Mouse (Mus musculus): ENCODE results near the gene Aak1.
"Not testable (repeated sequence)": the region's sequence is repeated elsewhere in the genome, so short reads cannot be mapped to it uniquely, and the experiment has no call there.

Gene Aak1

GRCm38 (mm10) chr6:87009692-87010328, 160.5 kb downstream of the Aak1 start:
- DNase-seq (ENCODE audit: low read depth, low spot score), result peak; percentile 97

DNA sequence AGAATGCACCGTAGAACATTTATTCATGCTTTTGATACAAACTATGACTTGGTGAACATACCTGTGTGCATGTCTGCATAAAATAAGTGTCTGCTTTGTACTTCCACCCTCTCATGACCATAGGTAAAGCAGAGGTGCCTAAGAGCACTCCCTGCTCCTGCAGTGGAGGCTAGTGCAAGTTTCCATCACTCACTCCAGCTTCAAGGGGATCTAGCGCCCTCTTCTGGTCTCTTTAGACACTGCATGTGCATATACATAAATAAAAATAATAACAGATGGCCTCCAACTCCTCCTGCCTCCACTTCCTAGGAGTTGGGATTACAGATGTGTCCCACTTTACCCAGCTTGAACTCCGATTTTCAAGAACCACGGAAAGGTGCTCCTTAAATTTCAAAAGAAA, 167.6 kb downstream of the Aak1 start:
- DNase-seq (ENCODE audit: low read depth, low spot score), result peak; percentile 82

DNA sequence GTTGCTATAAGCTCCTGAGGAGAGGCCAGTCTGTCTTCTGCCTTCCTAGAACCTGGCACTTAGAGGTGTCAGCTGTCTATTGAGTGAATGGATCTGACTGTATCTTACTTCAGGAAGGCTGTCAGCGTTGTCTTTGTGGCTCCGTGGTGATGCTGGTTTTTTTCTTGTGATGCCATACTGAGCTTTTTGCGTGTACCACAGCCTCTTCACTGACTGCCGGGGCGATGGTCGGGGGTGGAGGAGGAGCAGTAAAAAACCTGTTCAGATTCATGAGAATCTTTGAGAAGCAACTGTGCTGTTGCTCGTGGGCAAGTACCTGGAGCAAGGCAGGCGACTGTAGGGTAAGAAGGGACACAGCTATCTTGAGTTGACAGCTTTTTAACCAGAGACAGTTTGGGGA, 169.6 kb downstream of the Aak1 start:
- no peak for DNase-seq (ENCODE audit: low read depth, low spot score)

GRCm38 (mm10) chr6:87021791-87022190, 172.5 kb downstream of the Aak1 start:
- no peak for DNase-seq (ENCODE audit: low read depth, low spot score)

DNA sequence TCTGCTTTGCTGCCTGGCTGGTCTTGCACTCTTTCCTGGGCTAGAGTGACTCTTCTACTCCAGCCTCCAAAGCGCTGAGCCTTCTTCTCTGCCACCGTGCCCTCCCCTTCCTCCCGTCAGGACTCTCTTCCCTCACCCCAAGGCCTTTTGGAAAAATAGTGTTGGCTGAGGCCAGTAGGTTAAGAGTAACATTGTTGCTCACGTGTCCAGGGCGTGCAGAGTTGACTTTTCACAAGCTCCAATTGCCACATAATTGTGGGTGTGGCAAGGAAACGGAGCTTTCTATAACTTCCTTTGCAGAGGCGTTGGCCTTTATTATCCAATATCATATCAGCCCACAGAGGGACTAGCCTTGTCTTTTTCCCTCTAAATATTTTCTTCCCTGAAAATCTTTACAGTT, 177.7 kb downstream of the Aak1 start:
- no peak for DNase-seq (ENCODE audit: low read depth, low spot score)

DNA sequence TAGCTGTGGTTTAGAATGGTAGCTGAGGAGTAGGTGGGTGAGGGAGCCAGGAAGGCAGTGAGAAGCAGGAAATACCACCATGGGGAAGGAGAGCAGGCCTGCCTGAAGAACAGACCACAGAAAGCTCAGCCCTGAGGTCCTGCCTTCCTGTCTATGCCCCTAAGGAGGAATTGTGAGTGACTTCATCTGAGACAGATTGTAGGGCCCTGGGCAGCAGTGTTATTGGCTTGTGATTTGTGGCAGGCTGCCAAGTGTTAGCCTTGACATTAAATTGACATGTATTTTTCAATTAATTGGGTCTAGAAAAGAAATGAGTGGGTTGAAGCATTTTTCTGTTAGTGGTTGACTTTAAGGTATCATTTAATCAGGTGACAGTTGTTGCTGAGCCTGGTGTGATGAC, 179.6 kb downstream of the Aak1 start:
- DNase-seq (ENCODE audit: low read depth, low spot score), result no peak

DNA sequence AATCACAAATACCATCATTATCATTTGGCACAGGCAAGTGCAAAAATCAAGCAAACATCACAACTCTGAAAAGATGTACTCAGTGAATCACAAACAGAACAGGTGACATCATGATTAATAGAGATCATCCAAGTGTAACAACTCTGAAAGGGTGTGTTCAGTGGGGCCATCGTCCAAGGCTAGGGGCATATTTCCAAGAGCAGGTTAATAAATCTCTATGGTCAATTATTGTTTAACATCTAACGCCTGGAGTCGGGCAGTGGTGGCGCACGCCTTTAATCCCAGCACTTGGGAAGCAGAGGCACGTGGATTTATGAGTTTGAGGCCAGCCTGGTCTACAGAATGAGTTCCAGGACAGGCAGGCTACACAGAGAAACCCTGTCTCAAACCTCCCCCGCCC, 182.0 kb downstream of the Aak1 start:
- not testable (repeated sequence) for DNase-seq (ENCODE audit: low read depth, low spot score)

- no peak for DNase-seq (ENCODE audit: low read depth, low spot score)
Observed at GRCm38 (mm10) chr6:87032401-87032800, 183.1 kb downstream of the Aak1 start.

DNA sequence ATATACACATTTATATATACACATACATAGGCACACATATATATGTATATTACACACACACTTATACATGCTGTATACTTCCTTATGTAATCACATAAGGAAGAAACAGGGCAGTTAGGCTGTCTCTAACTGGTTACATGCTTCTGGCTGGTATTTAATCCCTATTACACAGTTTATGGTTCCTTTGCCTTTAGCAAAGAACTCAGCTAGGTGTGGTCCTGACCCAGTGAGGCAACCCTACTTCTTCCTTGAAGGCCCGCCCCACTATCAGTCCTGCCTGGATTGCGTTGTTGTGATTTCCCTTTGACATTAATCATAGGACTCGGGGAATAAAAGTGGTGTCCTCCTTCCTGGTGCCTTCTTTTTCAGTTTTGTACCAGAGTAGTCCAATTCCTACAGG, 185.1 kb downstream of the Aak1 start:
- no peak for DNase-seq (ENCODE audit: low read depth, low spot score)

DNA sequence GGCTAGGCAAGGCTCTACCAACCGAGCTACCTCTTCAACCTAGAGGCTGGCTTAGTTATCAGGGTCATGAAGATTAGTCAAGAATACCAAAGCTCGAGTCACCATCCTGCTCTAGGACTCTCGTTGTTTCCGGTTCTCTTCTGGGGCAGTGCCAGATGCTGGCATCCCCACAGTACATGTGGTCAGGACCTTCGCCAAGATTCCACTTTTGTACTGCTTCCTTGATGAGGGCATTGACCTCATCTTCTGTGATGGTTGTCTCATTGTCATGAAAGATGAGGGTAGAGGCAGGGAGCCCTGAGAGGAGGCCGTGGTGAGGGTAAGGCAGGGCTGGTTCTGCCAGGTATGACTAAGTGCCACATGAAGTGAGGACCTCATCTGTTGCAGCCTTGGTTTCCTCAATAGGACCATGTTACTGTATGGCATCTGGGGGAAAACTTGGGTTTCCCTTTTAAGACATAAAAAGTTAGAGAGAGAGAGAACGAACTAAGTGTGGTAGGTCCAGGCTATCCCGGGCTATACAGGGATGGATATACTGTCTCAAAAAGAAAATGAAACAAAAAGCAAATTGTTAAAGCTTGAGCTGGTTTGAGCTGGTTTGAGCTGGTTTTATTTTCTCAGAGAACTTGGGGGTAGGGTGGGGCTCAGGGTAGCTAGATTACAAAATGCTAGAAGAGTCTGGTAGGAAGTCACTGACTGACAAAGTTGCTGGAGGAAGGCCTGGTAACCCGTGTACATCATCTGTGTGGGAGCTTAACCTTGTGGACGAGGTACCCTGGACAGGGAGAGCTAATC, 188.7 kb downstream of the Aak1 start:
- DNase-seq (ENCODE audit: low read depth, low spot score), result peak; percentile 74

DNA sequence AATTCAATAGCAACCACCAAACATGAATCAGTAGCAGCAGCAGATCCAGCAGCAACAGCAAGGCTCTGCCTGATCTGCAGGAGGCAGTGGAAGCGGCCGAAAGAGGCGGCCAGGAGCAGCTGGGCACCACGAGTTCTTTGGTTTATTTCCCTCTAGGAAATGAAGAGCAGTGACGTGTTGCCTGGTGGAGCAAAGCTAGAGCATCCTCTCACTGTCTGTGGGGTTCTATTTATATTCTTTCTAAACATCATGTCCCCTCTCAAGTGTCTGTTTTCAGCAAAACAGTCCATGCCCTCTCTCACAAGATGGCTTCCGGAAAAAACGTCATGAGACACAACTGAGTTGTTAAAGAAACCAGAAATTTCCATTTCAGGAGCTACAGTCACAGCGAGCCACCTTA, 189.8 kb downstream of the Aak1 start:
- DNase-seq (ENCODE audit: low read depth, low spot score), result no peak

DNA sequence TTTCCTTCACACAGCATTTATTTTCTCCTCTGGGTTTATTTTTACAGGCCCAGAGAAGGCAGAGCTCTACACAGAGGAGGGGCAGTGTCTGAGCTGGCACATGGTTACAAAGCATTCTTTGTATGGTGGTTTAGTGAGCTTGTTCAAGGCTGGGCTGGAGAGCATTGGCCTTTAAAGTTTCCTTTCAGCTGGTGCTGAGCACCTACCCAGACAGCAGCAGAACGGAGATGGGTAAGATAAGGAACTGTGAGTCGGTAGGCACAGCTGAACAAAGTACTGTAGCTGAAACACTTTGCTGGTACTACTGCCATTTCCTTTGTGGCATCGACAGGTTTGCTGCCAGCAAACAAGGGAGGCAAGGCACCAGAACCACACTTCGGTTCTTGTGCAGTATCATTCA, 191.7 kb downstream of the Aak1 start:
- peak; percentile 83 for DNase-seq (ENCODE audit: low read depth, low spot score)

GRCm38 (mm10) chr6:87041431-87041830, 192.1 kb downstream of the Aak1 start:
- no peak for DNase-seq (ENCODE audit: low read depth, low spot score)

DNA sequence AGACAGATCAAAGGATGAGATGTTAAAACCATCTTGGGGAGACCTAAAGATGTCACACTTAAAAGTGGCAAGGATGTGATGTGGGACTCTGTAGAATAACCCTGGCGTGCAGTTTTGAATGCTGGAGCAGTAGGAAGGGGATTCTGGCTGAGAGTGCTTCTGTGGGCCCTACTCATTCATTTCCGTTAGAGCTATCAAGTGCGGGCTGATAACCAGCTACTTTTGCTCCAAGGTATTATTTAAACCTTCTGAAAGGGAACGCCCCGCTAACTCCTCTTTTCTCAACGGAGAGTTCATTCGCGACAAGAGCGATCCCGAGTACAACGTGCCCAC, 192.7 kb downstream of the Aak1 start:
- no peak for DNase-seq (ENCODE audit: low read depth, low spot score)

DNA sequence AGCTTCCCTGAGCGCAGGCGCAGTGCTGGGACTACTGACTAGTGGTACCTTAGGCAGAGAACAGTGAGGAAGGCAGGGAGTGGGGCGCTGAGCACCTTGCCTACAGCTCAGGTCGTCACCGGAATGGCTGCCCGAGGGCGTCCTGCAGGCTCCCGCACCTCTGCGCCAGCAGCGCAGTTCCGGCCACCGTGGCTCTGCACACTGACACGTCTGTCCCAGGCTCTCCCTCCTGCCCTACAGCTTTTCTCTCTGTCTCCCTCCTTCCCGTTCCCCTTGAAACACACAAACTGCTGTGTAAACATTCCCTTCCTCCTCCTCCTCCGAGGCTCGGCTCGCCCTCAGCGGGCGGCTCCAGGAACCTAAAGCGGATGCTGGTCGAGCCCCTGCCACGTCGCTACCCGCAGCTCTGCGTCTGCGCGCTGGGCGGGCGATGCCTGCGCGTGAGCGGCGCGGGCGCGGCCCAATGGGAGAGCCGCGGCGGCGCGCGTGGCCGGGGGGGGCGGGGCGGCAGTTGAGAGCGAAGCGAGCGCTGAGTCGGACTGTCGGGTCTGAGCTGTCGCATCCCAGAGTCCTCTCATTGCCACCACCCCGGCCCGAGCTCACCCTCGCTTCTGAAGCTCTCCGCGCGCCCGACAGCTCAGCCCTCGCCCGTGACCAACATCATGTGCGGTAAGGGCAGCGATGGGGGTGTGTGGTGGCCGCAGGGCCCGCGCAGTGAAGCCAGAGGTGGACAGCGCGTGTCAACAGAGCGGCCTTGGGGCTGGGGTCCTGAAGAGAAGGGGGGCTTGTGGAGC, 193.2 kb downstream of the Aak1 start, which contains the start of gene Gfpt1:
Gene Gfpt1, plus strand, starts transcription at position 510 of the 794 bp plus-strand sequence.
- DNase-seq (ENCODE audit: low read depth, low spot score), result peak; percentile 97

GRCm38 (mm10) chr6:87043131-87043516, 193.8 kb downstream of the Aak1 start:
- DNase-seq (ENCODE audit: low read depth, low spot score), result no peak

GRCm38 (mm10) chr6:87044895-87045294, 195.6 kb downstream of the Aak1 start:
- DNase-seq (ENCODE audit: low read depth, low spot score), result no peak

DNA sequence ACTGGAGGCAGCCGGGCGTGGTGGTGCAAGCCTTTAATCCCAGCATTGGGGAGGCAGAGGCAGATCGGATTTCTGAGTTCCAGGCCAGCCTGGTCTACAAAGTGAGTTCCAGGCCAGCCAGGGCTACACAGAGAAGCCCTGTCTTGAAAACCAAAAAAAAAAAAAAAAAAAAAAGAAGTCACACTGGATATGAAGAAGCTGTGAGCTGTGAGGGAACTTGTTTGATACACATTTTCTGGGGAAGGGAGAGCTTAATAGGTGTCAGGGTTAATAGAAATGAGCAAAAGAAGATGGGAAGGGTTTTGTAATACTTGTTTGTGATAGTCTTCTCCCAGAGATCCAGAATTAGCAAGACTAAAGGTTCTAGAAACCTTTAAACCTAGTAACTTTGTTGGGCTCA, 196.2 kb downstream of the Aak1 start:
- DNase-seq (ENCODE audit: low read depth, low spot score), result no peak

DNA sequence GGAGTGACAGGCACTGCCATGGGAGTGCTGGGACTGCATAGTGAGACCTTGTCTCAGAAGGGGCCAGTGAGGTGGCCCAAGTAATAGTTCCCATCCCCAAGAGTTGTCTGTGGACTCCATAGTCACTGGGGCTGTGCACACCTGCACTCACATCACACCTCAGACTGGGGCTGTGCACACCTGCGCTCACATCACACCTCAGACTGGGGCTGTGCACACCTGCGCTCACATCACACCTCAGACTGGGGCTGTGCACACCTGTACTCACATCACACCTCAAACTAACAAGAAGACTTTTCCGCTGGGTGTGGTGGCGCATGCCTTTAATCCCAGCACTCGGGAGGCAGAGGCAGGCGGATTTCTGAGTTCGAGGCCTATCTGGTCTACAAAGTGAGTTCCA, 199.4 kb downstream of the Aak1 start:
- DNase-seq (ENCODE audit: low read depth, low spot score), result not testable (repeated sequence)

GRCm38 (mm10) chr6:87051886-87052425, 202.6 kb downstream of the Aak1 start:
- no peak for DNase-seq (ENCODE audit: low read depth, low spot score)

Measured in CD4-positive, CD25-positive, alpha-beta regulatory T cell, adult 2 months (primary cell).